Mouse (Mus musculus) forebrain, embryonic 15.5 days (tissue): Measurements from ENCODE around the gene Ubr3. TPM values are rescaled to one million over a fixed set of nuclear protein-coding genes. Genes with fewer than 3 reads are reported as not detected.

Source experiments
- ATAC-seq: fragments of 200-750 bp; cut with Nextera tagmentation; replicated peaks from 2 replicates; pipeline ENCODE4 v1.8.0; 2017; ENCODE audit warnings: mild to moderate bottlenecking, moderate TSS enrichment, moderate library complexity
- H3K27ac ChIP-seq: fragments of 300-500 bp; sonication (generic); replicated peaks from 2 replicates; pipeline ENCODE4 v1.5.1; 2015; ENCODE audit warnings: mild to moderate bottlenecking, inconsistent platforms
- H3K27me3 ChIP-seq: fragments of 300-500 bp; sonication (generic); 2 replicates; pipeline ENCODE4 v1.6.1; 2015; ENCODE audit warnings: inconsistent platforms
- H3K36me3 ChIP-seq: fragments of 300-500 bp; sonication (generic); 2 replicates; pipeline ENCODE4 v1.6.1; 2015; ENCODE audit warnings: mild to moderate bottlenecking, inconsistent platforms
- H3K4me1 ChIP-seq: fragments of 300-500 bp; sonication (generic); 2 replicates; pipeline ENCODE4 v1.6.1; 2015; ENCODE audit warnings: inconsistent platforms
- H3K4me2 ChIP-seq: fragments of 300-500 bp; sonication (generic); replicated peaks from 2 replicates; pipeline ENCODE4 v1.6.1; 2015; ENCODE audit warnings: mild to moderate bottlenecking, inconsistent platforms
- H3K4me3 ChIP-seq: fragments of 300-500 bp; sonication (generic); 2 replicates; pipeline ENCODE4 v1.5.1; 2015; ENCODE audit warnings: mild to moderate bottlenecking, inconsistent platforms
- H3K9ac ChIP-seq: fragments of 300-500 bp; sonication (generic); replicated peaks from 2 replicates; pipeline ENCODE4 v1.6.1; 2015; ENCODE audit warnings: mild to moderate bottlenecking, inconsistent platforms
- H3K9me3 ChIP-seq: fragments of 300-500 bp; sonication (generic); 2 replicates; pipeline ENCODE4 v1.6.1; 2016; ENCODE audit warnings: inconsistent platforms
- WGBS: fragments of 180-500 bp; shearing (Covaris S2); methylation state at CpG from one replicate; pipeline ENCODE4 v1.1.7; 2015; ENCODE audit warnings: mixed read lengths; 5-methylcytosine and 5-hydroxymethylcytosine counted together
- polyA plus RNA-seq: library from polyadenylated mRNA; unstranded; fragments of >200 nt; fragmentation: Nextera tagmentation; extraction: Ambion mirVana; gene quantifications from 2 replicates; pipeline ENCODE4 v1.2.1, GENCODE M21; 2015

Gene Ubr3
- polyA plus RNA-seq, 1 experiment from 2014 or later: 15.2 TPM

DNA sequence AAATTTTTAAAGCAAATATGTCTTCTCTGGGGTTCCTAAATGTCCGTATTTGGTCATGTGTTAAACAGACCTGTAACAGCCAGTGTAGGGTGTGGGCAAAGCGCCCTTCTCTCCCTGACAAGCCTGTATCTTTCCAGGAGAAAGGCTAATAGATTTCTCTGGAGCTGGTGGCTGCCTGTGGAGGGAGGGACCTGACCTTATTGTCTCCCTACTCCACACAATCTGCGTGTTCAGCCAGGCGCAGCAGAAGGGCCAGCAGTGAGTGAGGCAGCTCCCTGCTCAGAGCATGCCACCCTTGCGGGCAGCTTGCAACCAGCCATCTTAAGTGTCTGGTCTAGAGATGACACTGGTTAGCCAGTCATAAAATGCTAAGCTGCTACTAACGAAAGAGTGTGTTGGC lies 147.4 kb downstream of the Ubr3 start:
- no peaks in the 10 kb centered on the region for H3K4me1 ChIP-seq
- H3K27me3 ChIP-seq: no peaks in the 10 kb centered on the region
- no peak for ATAC-seq
- no peak overlapping the region for H3K4me3 ChIP-seq
- H3K36me3 ChIP-seq: no peaks in the 10 kb centered on the region
- WGBS: 25% methylated on average over 6 of the region's 6 CpGs
- H3K9ac ChIP-seq: no peak overlapping the region
- H3K27ac ChIP-seq: no peak overlapping the region
- no peak overlapping the region for H3K4me2 ChIP-seq
- no peaks in the 10 kb centered on the region for H3K9me3 ChIP-seq

DNA sequence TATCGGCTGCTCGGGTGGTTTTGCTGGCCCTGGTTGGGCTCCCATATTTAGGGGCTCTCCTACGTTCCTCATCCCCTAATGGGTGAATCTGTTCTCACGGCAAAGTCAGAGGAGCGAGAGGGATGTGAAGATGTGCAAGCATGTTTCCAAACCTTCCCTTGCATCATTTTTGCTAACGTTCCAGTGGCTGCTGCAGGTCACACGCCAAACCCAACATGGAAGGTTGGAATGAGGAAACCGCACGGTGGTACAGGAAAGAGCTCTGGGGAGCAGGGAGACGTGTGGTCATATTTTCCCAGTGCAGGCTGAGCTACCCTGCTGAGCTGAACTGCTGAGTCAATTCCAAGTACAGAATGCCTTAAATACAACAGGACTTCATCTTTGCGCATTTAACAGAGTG lies 150.8 kb downstream of the Ubr3 start:
- H3K4me3 ChIP-seq: no peak overlapping the region
- no peak overlapping the region for H3K9ac ChIP-seq
- no peak overlapping the region for H3K27ac ChIP-seq
- no peaks in the 10 kb centered on the region for H3K4me1 ChIP-seq
- H3K9me3 ChIP-seq: no peaks in the 10 kb centered on the region
- H3K36me3 ChIP-seq: no peaks in the 10 kb centered on the region
- no peak overlapping the region for H3K4me2 ChIP-seq
- 92% methylated on average over 11 of the region's 11 CpGs for WGBS
- no peak for ATAC-seq
- H3K27me3 ChIP-seq: no peaks in the 10 kb centered on the region

DNA sequence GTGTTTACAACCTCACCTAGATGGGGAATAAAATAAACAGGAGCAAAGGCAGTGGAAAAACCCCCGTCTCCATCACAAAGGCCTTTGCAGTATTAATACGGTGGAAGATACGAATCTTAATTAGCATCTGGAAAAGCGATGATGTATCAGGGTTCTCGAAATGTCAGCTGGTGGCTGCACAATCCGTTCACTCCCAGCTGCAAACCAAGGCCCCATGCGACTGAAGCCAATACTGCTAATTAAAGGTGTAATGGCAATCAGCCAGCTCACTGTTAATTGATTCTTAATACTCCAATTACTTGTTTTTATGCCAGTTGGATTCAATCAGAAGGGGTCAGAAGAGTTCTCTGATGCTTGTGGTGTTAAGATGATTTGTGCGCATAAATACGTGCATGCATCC lies 156.8 kb downstream of the Ubr3 start:
- ATAC-seq: 0 out of 2 replicates have a peak, but pooled peaks have one; percentile 13
- Histone ChIP-seq H3K27ac (0 out of 2 replicates have a peak overlapping the region, but pooled peaks have one; percentile 23), H3K36me3 (no peaks in the 10 kb centered on the region)

DNA sequence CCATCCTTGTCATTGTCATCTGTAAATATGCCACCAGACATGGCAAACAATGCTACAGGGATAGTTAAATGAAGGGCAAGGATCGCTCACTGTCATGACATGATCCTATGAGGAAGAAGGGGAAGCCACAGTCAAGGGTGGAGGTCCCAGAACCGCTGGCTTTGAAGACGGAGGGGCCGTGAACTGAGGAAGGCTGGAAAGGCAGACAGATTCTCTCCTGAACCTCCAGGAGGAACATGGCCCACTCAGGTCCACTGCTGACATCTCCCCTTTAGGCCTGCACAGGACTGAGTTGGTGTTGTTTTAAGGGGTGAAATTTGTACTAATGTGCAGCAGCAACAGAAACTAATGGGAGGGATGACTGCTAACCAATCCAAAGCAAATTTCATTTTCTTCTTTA lies 161.2 kb downstream of the Ubr3 start:
- H3K36me3 ChIP-seq: no peaks in the 10 kb centered on the region
- H3K4me1 ChIP-seq: peaks cover 21% of the 10 kb centered on the region
- H3K9ac ChIP-seq: no peak overlapping the region
- WGBS: 95% methylated on average over 4 of the region's 4 CpGs
- H3K27ac ChIP-seq: no peak overlapping the region
- H3K27me3 ChIP-seq: no peaks in the 10 kb centered on the region
- H3K9me3 ChIP-seq: no peaks in the 10 kb centered on the region
- no peak overlapping the region for H3K4me3 ChIP-seq
- no peak overlapping the region for H3K4me2 ChIP-seq
- no peak for ATAC-seq

More for the DNA sequence above, 156.8 kb downstream of the Ubr3 start:
- Histone ChIP-seq H3K9me3 (no peaks in the 10 kb centered on the region), H3K4me2 (no peak overlapping the region), H3K4me3 (no peak overlapping the region), H3K9ac (no peak overlapping the region), H3K27me3 (no peaks in the 10 kb centered on the region), H3K4me1 (peaks cover 15% of the 10 kb centered on the region)
- 28% methylated on average over 9 of the region's 9 CpGs for WGBS

DNA sequence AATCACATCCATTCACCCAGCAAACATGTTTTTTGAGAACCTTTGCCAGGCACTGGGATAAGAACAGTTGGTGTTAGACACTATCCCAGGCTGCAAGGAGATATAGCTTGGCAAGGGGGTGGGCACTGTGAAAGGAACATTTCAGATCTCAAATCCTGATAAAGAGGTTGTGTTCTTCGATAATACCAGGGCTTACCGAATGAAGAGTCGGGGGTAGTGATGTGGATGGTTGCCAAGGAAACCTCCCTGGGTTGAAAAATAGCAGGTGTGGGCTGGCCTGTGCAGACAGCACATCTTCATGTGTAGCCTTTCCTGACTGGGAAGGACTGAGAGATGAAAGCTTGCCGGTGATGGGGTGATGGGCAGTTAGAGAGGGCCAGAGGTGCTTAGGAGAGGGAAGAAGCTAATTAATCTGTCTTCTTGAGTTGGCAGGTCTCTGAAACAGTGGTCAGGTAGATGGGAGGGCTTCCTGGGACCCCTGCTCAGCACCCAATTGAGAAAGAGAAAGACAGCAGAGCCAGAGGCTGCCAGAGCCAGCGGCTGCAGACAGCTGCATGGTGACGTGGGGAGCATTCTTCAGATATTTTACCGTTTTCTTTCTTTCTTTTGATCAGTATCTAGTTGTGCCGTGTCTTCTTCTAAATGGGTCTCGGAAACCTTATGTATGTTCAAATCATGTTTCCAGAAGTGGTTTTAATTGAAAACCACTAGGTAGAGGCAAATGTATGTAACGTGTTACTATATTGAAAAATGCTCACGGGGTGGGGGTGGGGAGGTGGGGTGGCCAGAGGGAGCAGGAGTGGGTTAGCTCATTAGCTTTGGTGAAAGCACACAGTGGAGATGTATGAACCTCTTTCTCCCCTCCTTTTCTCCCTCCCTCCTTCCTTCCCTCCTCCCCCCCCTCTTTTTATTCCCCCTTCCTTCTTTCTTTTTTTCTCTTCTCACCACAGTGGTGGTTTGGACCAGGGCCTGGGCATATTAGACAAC lies 163.6 kb downstream of the Ubr3 start:
- no peak overlapping the region for H3K9ac ChIP-seq
- ATAC-seq: peak; percentile 74
- 37% methylated on average over 11 of the region's 11 CpGs for WGBS

DNA sequence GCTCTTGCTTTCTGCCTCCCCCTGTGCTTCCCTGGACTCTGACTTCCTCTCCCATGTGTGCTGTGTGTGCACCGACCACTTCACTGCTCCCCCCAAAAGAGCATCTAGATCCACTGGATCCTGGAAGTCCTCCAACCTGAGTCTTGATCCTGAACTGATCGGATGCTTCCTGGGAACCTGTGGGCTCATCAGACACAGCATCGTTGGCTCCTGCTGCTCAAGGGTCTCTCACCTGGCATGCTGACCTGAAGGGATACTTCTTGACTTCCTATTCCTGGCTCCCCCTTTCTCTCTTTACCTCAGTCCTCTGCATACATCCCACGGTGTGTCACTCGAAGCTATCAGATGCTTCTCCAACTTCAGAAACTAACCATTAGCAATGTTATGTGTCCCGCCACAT lies 168.1 kb downstream of the Ubr3 start:
- 86% methylated on average over 6 of the region's 6 CpGs for WGBS
- H3K27me3 ChIP-seq: no peaks in the 10 kb centered on the region
- H3K4me1 ChIP-seq: peaks cover 12% of the 10 kb centered on the region
- no peak overlapping the region for H3K27ac ChIP-seq
- no peak overlapping the region for H3K4me3 ChIP-seq
- ATAC-seq: no peak
- no peak overlapping the region for H3K9ac ChIP-seq
- H3K36me3 ChIP-seq: no peaks in the 10 kb centered on the region
- H3K4me2 ChIP-seq: no peak overlapping the region
- no peaks in the 10 kb centered on the region for H3K9me3 ChIP-seq

More for the DNA sequence above, 163.6 kb downstream of the Ubr3 start:
- H3K4me3 ChIP-seq: no peak overlapping the region
- H3K36me3 ChIP-seq: no peaks in the 10 kb centered on the region
- H3K27ac ChIP-seq: peak overlapping the region; percentile 79
- no peaks in the 10 kb centered on the region for H3K27me3 ChIP-seq
- peaks cover 8% of the 10 kb centered on the region for H3K4me1 ChIP-seq
- no peaks in the 10 kb centered on the region for H3K9me3 ChIP-seq
- no peak overlapping the region for H3K4me2 ChIP-seq

DNA sequence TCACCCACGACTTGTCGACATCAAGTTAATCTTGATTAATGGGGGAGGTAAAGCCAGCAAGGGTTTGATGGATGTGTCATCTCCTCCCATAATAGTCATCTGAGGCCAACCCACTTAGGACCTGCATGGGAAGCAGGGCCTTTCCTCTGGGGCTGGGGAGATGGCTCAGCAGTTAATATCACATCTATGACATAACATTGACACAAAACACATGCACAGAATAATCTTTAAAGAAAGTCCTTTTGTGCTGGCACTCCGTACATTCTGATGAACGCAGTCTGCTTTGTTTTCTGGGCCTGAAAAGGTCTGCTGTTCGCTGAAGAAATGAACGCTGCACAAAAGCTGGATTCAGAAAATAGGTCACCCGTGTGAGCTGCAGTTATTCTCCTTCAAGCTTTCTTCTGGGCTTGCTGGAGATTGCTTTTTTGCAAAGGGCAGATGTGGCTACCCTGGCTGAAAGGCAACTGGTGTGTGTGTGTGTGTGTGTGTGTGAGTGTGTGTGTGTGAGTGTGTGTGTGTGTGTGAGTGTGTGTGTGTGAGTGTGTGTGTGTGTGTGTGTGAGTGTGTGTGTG lies 168.8 kb downstream of the Ubr3 start:
- Histone ChIP-seq H3K9ac (no peak overlapping the region), H3K27ac (no peak overlapping the region), H3K9me3 (no peaks in the 10 kb centered on the region), H3K4me2 (no peak overlapping the region), H3K4me3 (no peak overlapping the region), H3K27me3 (no peaks in the 10 kb centered on the region), H3K4me1 (0 out of 2 replicates have a peak, but pooled peaks cover 5% of the 10 kb centered on the region), H3K36me3 (no peaks in the 10 kb centered on the region)
- 18% methylated on average over 7 of the region's 7 CpGs for WGBS
- no peak for ATAC-seq

DNA sequence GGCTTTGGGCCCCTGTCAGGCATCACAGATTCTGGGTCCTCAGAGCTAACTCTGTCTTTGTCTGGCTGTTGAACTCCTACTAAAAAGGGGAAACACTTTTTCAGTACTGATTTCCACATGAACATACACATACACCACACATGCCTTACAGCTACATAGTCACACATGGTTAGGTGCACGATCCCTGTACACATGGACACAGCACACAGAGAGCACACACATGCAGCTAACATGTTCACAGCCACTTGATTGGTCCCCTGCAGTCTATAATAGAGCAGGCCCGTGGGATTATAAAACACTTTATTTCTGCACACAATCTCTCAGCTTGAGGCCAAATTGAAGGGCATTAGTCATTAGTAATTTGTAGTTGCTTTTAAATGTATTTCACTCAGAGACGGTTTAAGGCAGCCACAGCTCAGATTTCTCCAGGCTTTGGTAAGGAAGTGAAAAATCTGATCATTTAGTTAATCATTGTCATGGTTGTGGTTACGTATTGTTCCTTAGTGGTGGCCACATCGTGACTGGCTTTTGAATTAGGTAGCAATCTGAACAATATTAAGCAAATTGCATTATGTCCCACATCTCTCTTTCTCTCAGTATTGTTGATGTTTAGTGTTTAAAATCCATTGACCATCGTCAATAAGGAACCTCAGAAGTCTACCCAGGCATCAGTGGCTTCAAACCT lies 169.4 kb downstream of the Ubr3 start:
- H3K9me3 ChIP-seq: no peaks in the 10 kb centered on the region
- no peaks in the 10 kb centered on the region for H3K36me3 ChIP-seq
- H3K4me2 ChIP-seq: no peak overlapping the region
- no peak overlapping the region for H3K4me3 ChIP-seq
- H3K27me3 ChIP-seq: no peaks in the 10 kb centered on the region
- no peak for ATAC-seq
- 0 out of 2 replicates have a peak, but pooled peaks cover 5% of the 10 kb centered on the region for H3K4me1 ChIP-seq
- no peak overlapping the region for H3K9ac ChIP-seq
- no peak overlapping the region for H3K27ac ChIP-seq
- WGBS: 37% methylated on average over 6 of the region's 6 CpGs

DNA sequence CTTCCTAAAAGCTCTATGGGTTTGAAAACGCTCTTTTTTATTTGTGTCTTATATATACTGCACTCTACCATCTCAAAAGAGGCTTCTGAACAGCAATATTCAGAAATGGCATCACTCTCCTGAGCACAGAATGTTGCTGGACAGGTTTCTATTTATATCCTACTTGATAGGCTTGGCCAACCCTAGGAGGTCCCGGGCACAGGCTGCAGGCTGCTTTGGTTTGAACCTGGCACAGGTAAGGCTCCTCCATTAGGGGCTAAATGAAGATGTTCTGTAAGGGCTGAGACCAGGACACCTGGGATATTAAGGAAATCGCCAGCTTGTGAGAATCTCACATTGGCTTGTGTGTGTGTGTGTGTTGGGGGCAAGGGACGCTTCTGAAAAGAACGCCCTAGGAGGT lies 172.8 kb downstream of the Ubr3 start:
- H3K9ac ChIP-seq: no peak overlapping the region
- H3K4me1 ChIP-seq: 0 out of 2 replicates have a peak, but pooled peaks cover 5% of the 10 kb centered on the region
- no peaks in the 10 kb centered on the region for H3K27me3 ChIP-seq
- 90% methylated on average over 5 of the region's 5 CpGs for WGBS
- H3K4me2 ChIP-seq: no peak overlapping the region
- H3K9me3 ChIP-seq: no peaks in the 10 kb centered on the region
- no peak overlapping the region for H3K27ac ChIP-seq
- H3K4me3 ChIP-seq: no peak overlapping the region
- no peaks in the 10 kb centered on the region for H3K36me3 ChIP-seq
- ATAC-seq: no peak

Other genes starting within 250 kb of the Ubr3 start
- gene Klhl41, start 227.1 kb upstream of the Ubr3 start, polyA plus RNA-seq: 0.20 and 0.25 TPM in 2 replicates
- 14.2 and 15.4 TPM in 2 replicates for gene Fastkd1, start 183.7 kb upstream of the Ubr3 start, polyA plus RNA-seq
- 129 and 138 TPM in 2 replicates for gene Ppig, start 174.7 kb upstream of the Ubr3 start, polyA plus RNA-seq
- 2.6 and 3.1 TPM in 2 replicates for gene Ccdc173, start 107.7 kb upstream of the Ubr3 start, polyA plus RNA-seq
- gene Phospho2, start 107.6 kb upstream of the Ubr3 start, polyA plus RNA-seq: 36.7 and 38.5 TPM in 2 replicates
- gene Klhl23, start 75.3 kb upstream of the Ubr3 start, polyA plus RNA-seq: 64.5 TPM in 2 replicates
- 299 and 312 TPM in 2 replicates for gene Ssb, start 35.7 kb upstream of the Ubr3 start, polyA plus RNA-seq
- 27.2 and 34.6 TPM in 2 replicates for gene Mettl5, start 11.6 kb upstream of the Ubr3 start, polyA plus RNA-seq
- gene Myo3b, start 141.9 kb downstream of the Ubr3 start, polyA plus RNA-seq: 0.22 and 0.24 TPM in 2 replicates